Mouse (Mus musculus) limb, embryonic 13.5 days (tissue): Measurements from ENCODE around the gene Cmc2. TPM values are rescaled to one million over a fixed set of nuclear protein-coding genes. Genes with fewer than 3 reads are reported as not detected.
A peak's percentile ranks its signal among the peaks of the same experiment; 100 is the strongest.

Experiments used
- ATAC-seq: fragments of 200-750 bp; cut with Nextera tagmentation; 2 replicates; pipeline ENCODE4 v1.8.0; 2017; ENCODE audit warnings: low read depth, moderate number of reproducible peaks, moderate TSS enrichment; ENCODE audit not compliant: low FRiP score
- H3K27ac ChIP-seq: fragments of 300-500 bp; sonication (generic); 2 replicates; pipeline ENCODE4 v1.5.1; 2015; ENCODE audit warnings: inconsistent platforms, mild to moderate bottlenecking, moderate library complexity
- H3K27me3 ChIP-seq: fragments of 300-500 bp; sonication (generic); 2 replicates; pipeline ENCODE4 v1.6.1; 2015; ENCODE audit warnings: mild to moderate bottlenecking, inconsistent platforms
- H3K36me3 ChIP-seq: fragments of 300-500 bp; sonication (generic); 2 replicates; pipeline ENCODE4 v1.6.1; 2015; ENCODE audit warnings: inconsistent platforms, mild to moderate bottlenecking, moderate library complexity
- H3K4me1 ChIP-seq: fragments of 300-500 bp; sonication (generic); 2 replicates; pipeline ENCODE4 v1.6.1; 2015; ENCODE audit warnings: inconsistent platforms
- H3K4me2 ChIP-seq: fragments of 300-500 bp; sonication (generic); replicated peaks from 2 replicates; pipeline ENCODE4 v1.6.1; 2015; ENCODE audit warnings: inconsistent platforms, mild to moderate bottlenecking, moderate library complexity
- H3K4me3 ChIP-seq: fragments of 300-500 bp; sonication (generic); 2 replicates; pipeline ENCODE4 v1.5.1; 2015; ENCODE audit warnings: moderate library complexity, mild to moderate bottlenecking, inconsistent platforms
- H3K9ac ChIP-seq: fragments of 300-500 bp; sonication (generic); 2 replicates; pipeline ENCODE4 v1.6.1; 2015; ENCODE audit warnings: mild to moderate bottlenecking, inconsistent platforms
- H3K9me3 ChIP-seq: fragments of 300-500 bp; sonication (generic); 2 replicates; pipeline ENCODE4 v1.6.1; 2016; ENCODE audit warnings: inconsistent platforms
- WGBS: fragments of 180-500 bp; shearing (Covaris S2); methylation state at CpG from one replicate; pipeline ENCODE4 v1.1.7; 2015; 5-methylcytosine and 5-hydroxymethylcytosine counted together
- polyA plus RNA-seq: library from polyadenylated mRNA; unstranded; fragments of >200 nt; fragmentation: Nextera tagmentation; extraction: Ambion mirVana; gene quantifications from 2 replicates; pipeline ENCODE4 v1.2.1, GENCODE M21; 2015

Cmc2 gene
- polyA plus RNA-seq, 1 experiment from 2014 or later: 75.4 TPM

GRCm38 (mm10) chr8:116867321-116867720 is 53.9 kb downstream of the Cmc2 start:
- WGBS: 77% methylated on average over 9 of the region's 9 CpGs
- H3K9ac ChIP-seq: no peak overlapping the region
- ATAC-seq: no peak
- no peak overlapping the region for H3K27ac ChIP-seq
- H3K9me3 ChIP-seq: no peaks in the 10 kb centered on the region
- peaks cover 7% of the 10 kb centered on the region; the same call in 1 of the 2 replicates for H3K4me1 ChIP-seq
- H3K4me2 ChIP-seq: no peak overlapping the region
- H3K36me3 ChIP-seq: no peaks in the 10 kb centered on the region
- H3K27me3 ChIP-seq: peaks cover 22% of the 10 kb centered on the region
- no peak overlapping the region for H3K4me3 ChIP-seq

- Histone ChIP-seq H3K4me3 (no peak overlapping the region), H3K4me1 (peaks cover 7% of the 10 kb centered on the region; the same call in 1 of the 2 replicates), H3K27me3 (peaks cover 25% of the 10 kb centered on the region), H3K27ac (no peak overlapping the region), H3K9ac (no peak overlapping the region), H3K36me3 (no peaks in the 10 kb centered on the region), H3K9me3 (no peaks in the 10 kb centered on the region), H3K4me2 (no peak overlapping the region)
- no peak for ATAC-seq
- WGBS: 72% methylated on average over 13 of the region's 13 CpGs
Measured at GRCm38 (mm10) chr8:116866118-116866903, 54.9 kb downstream of the Cmc2 start.

DNA sequence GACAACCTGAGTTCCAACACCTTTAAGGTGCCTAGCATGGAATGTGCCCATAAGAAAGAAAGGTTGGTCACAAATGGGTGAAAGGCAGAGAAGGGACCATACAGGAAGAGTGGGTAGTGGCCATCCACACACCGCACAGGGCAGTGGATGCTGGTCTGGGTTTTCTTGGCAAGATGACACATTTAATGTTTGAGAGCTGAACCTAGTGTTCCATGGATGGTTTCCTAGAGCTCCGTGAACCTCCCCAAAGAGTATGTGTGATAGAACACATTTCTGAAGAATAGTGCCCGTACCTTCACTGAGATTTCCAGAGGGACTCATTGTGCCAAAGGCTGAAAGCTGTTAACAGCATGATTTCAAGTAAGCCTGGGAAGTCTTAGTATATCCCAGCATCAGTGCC is 56.7 kb downstream of the Cmc2 start:
- H3K4me2 ChIP-seq: no peak overlapping the region
- H3K4me3 ChIP-seq: no peak overlapping the region
- H3K4me1 ChIP-seq: peaks cover 7% of the 10 kb centered on the region; the same call in 1 of the 2 replicates
- H3K27ac ChIP-seq: no peak overlapping the region
- WGBS: 87% methylated on average over 3 of the region's 3 CpGs
- peaks cover 25% of the 10 kb centered on the region for H3K27me3 ChIP-seq
- H3K9me3 ChIP-seq: no peaks in the 10 kb centered on the region
- H3K36me3 ChIP-seq: no peaks in the 10 kb centered on the region
- no peak overlapping the region for H3K9ac ChIP-seq
- no peak for ATAC-seq

DNA sequence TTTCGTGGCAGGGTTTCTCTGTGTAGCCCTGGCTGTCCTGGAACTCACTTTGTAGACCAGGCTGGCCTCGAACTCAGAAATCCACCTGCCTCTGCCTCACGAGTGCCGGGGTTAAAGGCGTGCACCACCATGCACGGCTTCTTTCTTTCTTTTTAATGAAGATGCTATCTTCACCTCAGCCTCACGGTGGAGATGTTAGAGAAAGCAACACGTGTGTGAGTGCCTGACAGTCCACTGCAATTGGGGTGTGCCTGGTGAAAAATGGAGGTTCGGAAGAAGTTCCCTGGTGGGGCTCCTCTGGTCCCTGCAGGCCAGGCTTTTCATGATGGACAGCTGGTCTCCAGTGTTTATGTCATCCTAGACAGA is 57.2 kb downstream of the Cmc2 start:
- 59% methylated on average over 9 of the region's 9 CpGs for WGBS
- Histone ChIP-seq H3K36me3 (no peaks in the 10 kb centered on the region), H3K4me3 (no peak overlapping the region), H3K4me1 (peaks cover 7% of the 10 kb centered on the region; the same call in 1 of the 2 replicates), H3K4me2 (no peak overlapping the region), H3K9me3 (no peaks in the 10 kb centered on the region), H3K27ac (no peak overlapping the region), H3K9ac (no peak overlapping the region), H3K27me3 (peaks cover 25% of the 10 kb centered on the region)
- ATAC-seq: no peak

GRCm38 (mm10) chr8:116863357-116864021 is 57.8 kb downstream of the Cmc2 start:
- peak overlapping the region; percentile 55 for H3K9ac ChIP-seq
- no peaks in the 10 kb centered on the region for H3K9me3 ChIP-seq
- H3K36me3 ChIP-seq: no peaks in the 10 kb centered on the region
- peaks cover 7% of the 10 kb centered on the region; the same call in 1 of the 2 replicates for H3K4me1 ChIP-seq
- H3K4me3 ChIP-seq: peak overlapping the region; percentile 39
- peaks cover 25% of the 10 kb centered on the region for H3K27me3 ChIP-seq
- no peak overlapping the region for H3K27ac ChIP-seq
- 2% methylated on average over 30 of the region's 30 CpGs for WGBS
- peak overlapping the region; percentile 69 for H3K4me2 ChIP-seq
- peak; percentile 48; the same call in 1 of the 2 replicates for ATAC-seq

- no peak overlapping the region for H3K27ac ChIP-seq
- no peak for ATAC-seq
- no peak overlapping the region for H3K9ac ChIP-seq
- H3K9me3 ChIP-seq: no peaks in the 10 kb centered on the region
- peaks cover 25% of the 10 kb centered on the region for H3K27me3 ChIP-seq
- no peak overlapping the region for H3K4me2 ChIP-seq
- 87% methylated on average over 4 of the region's 4 CpGs for WGBS
- H3K36me3 ChIP-seq: no peaks in the 10 kb centered on the region
- H3K4me3 ChIP-seq: no peak overlapping the region
- H3K4me1 ChIP-seq: peaks cover 7% of the 10 kb centered on the region; the same call in 1 of the 2 replicates
Measured at GRCm38 (mm10) chr8:116862191-116862590, 59.1 kb downstream of the Cmc2 start.

DNA sequence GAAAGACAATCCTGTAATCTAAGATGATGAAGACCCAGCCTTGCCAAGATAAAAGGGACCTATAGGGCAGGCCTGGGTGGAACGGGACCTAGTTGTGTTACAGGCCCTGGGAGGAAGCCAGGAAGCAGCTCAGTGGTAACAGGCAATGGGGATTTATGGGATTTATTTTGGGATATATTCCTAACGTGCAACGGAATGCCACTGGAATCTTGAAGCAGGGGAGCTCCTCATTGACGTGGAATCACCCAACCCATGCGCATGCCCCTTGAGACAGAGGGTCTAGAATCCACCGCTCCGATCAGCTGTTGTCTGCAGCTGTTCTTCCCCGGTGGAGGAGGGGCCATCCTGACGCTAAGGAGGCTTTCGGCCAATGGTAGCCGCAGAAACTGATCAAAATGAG is 69.2 kb downstream of the Cmc2 start:
- H3K4me2 ChIP-seq: no peak overlapping the region
- H3K27ac ChIP-seq: no peak overlapping the region
- peak; percentile 67; the same call in 1 of the 2 replicates for ATAC-seq
- no peak overlapping the region for H3K4me3 ChIP-seq
- 0 out of 2 replicates have a peak, but pooled peaks cover 8% of the 10 kb centered on the region for H3K9me3 ChIP-seq
- H3K9ac ChIP-seq: no peak overlapping the region
- H3K4me1 ChIP-seq: no peaks in the 10 kb centered on the region
- H3K36me3 ChIP-seq: no peaks in the 10 kb centered on the region
- no peaks in the 10 kb centered on the region for H3K27me3 ChIP-seq
- WGBS: 81% methylated on average over 11 of the region's 11 CpGs

- 80% methylated on average over 3 of the region's 3 CpGs for WGBS
- ATAC-seq: no peak
- Histone ChIP-seq H3K9ac (no peak overlapping the region), H3K9me3 (peaks cover 8% of the 10 kb centered on the region; the same call in 1 of the 2 replicates), H3K4me3 (no peak overlapping the region), H3K4me1 (no peaks in the 10 kb centered on the region), H3K4me2 (no peak overlapping the region), H3K27me3 (no peaks in the 10 kb centered on the region), H3K27ac (no peak overlapping the region), H3K36me3 (no peaks in the 10 kb centered on the region)
Measured at GRCm38 (mm10) chr8:116848042-116848441, 73.2 kb downstream of the Cmc2 start.

DNA sequence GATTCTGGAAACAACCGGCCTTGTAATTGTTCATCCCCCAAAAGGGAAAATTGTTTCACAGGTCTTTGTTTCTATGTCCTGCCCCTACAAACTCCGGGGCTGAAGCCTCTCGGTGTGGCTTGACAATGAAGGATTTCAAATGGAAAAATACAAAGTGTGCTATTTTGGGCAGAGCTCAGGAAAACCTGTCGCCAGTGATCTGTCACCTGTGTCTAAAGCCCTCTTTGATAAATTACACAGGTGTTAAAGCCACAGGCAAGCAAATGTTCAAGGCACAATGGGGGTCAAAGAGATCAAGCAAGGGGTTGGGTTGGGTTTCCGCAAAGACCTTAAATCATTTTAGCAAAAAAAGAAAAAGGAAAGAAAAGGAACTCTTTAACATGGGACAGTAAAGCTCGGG is 78.6 kb downstream of the Cmc2 start:
- Histone ChIP-seq H3K4me3 (no peak overlapping the region), H3K9ac (no peak overlapping the region), H3K27ac (no peak overlapping the region), H3K4me2 (no peak overlapping the region), H3K27me3 (no peaks in the 10 kb centered on the region), H3K36me3 (no peaks in the 10 kb centered on the region), H3K9me3 (no peaks in the 10 kb centered on the region; the same call in 1 of the 2 replicates), H3K4me1 (no peaks in the 10 kb centered on the region)
- ATAC-seq: no peak
- WGBS: 70% methylated on average over 6 of the region's 6 CpGs

Other genes starting within 250 kb of the Cmc2 start
- gene Cdyl2, start 188.5 kb downstream of the Cmc2 start, polyA plus RNA-seq: 9.5 and 10.9 TPM in 2 replicates
- gene Cenpn, start 275 bp upstream of the Cmc2 start, polyA plus RNA-seq: 40.2 and 41.5 TPM in 2 replicates
- 9.4 and 9.5 TPM in 2 replicates for gene Atmin, start 21.9 kb upstream of the Cmc2 start, polyA plus RNA-seq
- gene 1700030J22Rik, start 57.5 kb upstream of the Cmc2 start, polyA plus RNA-seq: 2.0 and 2.6 TPM in 2 replicates
- gene Gcsh, start 72.1 kb upstream of the Cmc2 start, polyA plus RNA-seq: 124 and 130 TPM in 2 replicates
- gene Pkd1l2, start 161.0 kb upstream of the Cmc2 start, polyA plus RNA-seq: 0.06 TPM in 1 of 2 replicates, not detected in the other
- 0.60 and 0.70 TPM in 2 replicates for gene Bco1, start 174.4 kb upstream of the Cmc2 start, polyA plus RNA-seq
- gene Gan, start 236.7 kb upstream of the Cmc2 start, polyA plus RNA-seq: 2.7 and 2.8 TPM in 2 replicates